Mouse (Mus musculus): ENCODE data around the gene Sat2.

Sat2 gene

DNA sequence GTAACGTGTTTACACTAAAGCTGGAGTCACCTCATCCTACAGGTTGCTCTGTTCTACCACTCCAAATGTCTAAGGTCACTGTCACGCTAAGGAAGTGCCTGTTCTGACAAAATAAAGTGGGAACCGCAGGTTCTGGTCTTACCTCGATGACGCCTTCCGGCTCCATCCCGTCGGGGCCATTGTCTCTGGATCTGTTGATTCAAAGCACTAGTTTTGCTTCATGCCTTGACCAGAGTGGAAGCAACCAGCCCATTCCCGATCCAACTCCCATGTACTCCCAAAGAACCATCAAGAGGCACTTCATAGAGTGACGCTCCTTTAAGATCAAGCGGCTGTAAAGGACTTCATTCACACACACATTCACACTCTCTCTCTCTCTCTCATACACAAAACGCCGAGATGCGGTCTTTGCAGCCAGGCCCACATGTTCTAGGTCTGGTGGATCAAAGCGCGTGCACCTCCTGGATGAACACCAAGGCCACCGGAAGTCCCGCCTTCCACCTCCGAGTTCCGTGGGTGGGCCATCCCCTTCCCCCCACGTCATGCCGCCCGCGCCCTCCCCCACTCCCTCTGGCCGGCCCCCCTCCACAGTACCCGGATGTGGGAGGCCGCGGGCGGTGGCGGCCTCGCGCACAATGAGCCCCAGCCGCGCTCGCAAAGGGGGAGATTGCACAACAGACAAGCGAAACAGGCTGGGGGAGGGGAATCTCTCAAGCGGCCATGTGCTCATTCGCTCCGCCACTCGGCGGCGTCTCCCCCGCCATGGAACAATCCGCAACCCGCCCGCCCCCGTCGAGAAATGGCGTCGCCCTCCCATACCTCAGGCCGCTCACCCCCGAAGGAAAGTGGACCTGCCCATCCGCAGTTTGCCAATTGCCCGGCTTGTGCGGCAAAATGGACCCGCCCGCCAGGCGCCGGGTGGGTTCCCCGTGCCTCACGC is 49.2 kb downstream of the Sat2 start:
- peak; percentile 97 for DNase-seq (ENCODE audit: low read depth, low spot score)

DNA sequence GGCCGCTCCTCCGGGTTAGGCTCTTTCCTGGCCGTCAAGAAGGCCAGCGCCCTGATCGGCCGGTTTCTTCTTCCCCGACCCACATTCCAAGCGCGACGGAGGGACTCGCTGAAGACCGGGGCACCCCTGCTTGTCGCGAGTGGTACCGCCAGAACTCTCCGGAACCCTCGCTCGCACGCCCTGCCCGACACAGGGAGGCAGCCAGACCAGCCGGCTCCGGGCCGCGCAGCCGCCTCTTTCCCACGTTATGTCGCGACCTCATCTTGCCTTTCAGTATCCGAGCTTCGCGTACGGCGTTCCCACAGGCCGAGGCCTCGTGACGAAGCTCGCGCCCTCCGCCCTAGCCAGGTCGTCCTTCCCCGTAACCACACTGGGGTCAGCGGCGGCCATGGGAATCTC is 49.9 kb downstream of the Sat2 start:
- DNase-seq (ENCODE audit: low read depth, low spot score), result no peak

DNA sequence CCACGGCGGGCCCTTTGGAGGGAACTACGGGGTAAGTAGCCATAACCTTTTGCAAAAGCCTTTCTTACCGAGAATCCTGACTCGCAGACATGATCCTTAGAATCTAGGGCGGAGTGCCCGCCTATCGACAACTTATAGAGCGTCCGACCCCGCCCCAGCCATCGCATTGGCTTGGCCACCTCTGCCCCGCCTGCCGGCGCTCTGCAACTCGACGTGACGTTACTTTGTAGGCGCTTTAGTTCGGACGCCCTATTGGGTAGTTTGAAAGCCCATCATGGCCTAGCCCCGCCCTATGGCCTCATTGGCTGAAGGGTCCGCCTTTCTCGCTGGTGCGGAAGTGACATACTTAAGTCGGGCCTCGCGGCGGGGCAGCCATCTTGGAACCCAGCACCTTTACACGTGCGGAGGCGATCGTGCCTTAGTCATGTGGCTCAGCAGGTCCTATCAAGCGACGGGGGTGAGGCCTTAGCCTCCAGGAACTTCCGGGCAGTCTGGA is 50.4 kb downstream of the Sat2 start, which contains the start of gene Eif4a1:
Gene Eif4a1, minus strand, starts transcription at position 213 of the 496 bp plus-strand sequence.
- peak; percentile 100 for DNase-seq (ENCODE audit: low read depth, low spot score)
